Mouse (Mus musculus): Measurements from ENCODE around the gene Micall2. TPM values are rescaled to one million over a fixed set of nuclear protein-coding genes. Genes with fewer than 3 reads are reported as not detected.

The Micall2 gene
- polyA plus RNA-seq (2011; ENCODE audit: insufficient read depth, insufficient read length, low replicate concordance, missing spikeins), result 20.3 and 28.0 TPM in 2 replicates

DNA sequence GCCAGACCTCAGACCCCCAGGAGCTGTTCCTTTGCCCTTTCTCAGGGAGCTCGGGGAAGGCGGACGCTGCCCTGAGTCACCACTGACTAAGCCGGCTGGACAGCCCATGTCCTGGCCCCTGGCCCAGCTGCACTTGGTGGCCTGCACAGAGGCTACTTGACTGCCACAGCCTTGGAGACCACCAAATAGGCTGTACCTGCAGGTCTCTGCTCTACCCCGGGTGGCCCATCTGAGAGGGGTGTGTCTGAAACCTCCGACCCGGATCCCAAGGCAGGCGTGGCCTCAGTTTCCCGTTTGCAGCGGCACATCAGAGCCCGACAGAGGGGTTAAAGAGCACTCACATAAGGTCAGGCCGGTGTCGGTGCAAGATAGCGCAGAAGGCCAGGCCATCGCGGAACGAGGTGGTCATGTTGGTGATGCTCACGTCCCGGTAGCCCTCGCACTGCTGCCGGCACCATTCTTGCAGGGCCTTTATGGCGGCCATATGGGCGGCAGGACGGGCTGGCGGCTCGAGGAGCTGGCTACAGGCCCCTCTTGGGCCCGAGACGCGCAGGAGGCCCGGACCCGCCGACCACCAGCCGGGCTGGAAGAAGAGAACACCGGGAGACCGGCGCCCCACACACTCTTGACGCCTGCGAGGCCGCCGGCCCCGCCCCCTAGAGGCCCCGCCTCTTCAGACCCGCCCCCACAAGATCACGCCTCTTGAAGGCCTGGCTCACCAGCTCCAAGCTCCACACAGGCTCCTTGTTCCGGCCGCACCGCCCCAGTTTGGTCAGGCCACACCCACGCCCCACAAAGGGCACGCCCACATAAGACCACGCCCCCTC is at the start of gene Micall2:
Gene Micall2 (minus strand): TSS at position 660 of the 827 bp plus-strand sequence.
- Histone ChIP-seq H3K27ac (ENCODE audit: control insufficient read depth, insufficient read depth, low read depth, low read length, poor library complexity) (peak within 1 kb of the TSS; percentile 89), H3K4me3 (replicated peaks; ENCODE audit: control insufficient read depth, low read depth, low read length) (peak within 1 kb of the TSS; percentile 96), H3K4me1 (ENCODE audit: control insufficient read depth, insufficient read depth, low read length) (peaks cover 17% of the 10 kb centered on the region)
- WGBS, result 2% methylated on average over 50 of the region's 50 CpGs
- TF ChIP-seq CTCF (IDR thresholded peaks at IDR 0.05; ENCODE audit: control insufficient read depth, insufficient read depth, low read length) (no peak), POLR2A (IDR thresholded peaks at IDR 0.05; ENCODE audit: borderline replicate concordance, control insufficient read depth, low read depth, low read length) (no peak)

DNA sequence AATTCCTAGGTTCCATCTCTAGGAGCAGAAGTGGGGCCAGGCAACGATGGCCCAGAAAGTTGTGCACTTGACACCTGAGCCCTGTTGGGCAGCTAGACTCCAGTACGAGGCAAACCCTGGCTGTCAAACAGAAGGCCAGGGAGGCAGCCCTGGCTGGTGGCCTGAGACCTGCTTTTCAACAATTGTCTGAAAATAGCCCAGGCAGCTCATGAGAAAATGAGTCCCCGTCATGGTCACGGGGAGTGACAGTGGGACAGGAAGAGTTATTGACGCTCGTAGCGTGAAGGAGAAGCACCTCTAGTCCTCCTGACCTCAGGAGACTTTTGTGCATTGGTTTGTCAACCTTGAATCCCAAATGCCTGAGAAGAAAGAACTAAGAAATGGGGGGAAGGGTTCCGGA is 45.3 kb upstream of the Micall2 start:
- no peak overlapping the region for H3K4me3 ChIP-seq (replicated peaks; ENCODE audit: control insufficient read depth, low read depth, low read length)
- WGBS, result 65% methylated on average over 8 of the region's 8 CpGs
- no peak for TF ChIP-seq CTCF (IDR thresholded peaks at IDR 0.05; ENCODE audit: control insufficient read depth, insufficient read depth, low read length)
- TF ChIP-seq POLR2A (IDR thresholded peaks at IDR 0.05; ENCODE audit: borderline replicate concordance, control insufficient read depth, low read depth, low read length), result no peak
- H3K4me1 ChIP-seq (ENCODE audit: control insufficient read depth, insufficient read depth, low read length), result no peaks in the 10 kb centered on the region; the same call in 1 of the 2 replicates
- H3K27ac ChIP-seq (ENCODE audit: control insufficient read depth, insufficient read depth, low read depth, low read length, poor library complexity), result no peak overlapping the region

DNA sequence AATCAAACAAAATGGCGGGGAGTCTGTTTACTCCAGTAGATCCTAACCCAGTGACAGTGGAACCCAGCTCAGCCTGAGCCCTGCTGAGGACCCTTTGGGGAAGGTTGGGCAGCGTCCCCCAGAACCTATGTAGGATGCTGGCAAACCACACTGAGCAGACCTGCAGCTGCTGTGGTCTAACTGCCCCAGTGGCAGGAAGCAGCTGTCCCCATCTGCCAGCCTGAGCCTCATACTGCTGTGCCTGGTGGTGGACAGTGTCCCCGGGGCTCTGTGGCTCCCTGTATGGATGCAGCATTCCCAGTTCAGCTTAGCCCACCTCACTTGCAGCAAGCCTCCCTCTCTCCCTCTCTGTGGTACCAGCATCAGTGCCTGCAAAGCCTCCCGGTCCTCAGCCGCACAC is 40.8 kb upstream of the Micall2 start:
- no peaks in the 10 kb centered on the region; the same call in 1 of the 2 replicates for H3K4me1 ChIP-seq (ENCODE audit: control insufficient read depth, insufficient read depth, low read length)
- H3K4me3 ChIP-seq (replicated peaks; ENCODE audit: control insufficient read depth, low read depth, low read length), result no peak overlapping the region
- H3K27ac ChIP-seq (ENCODE audit: control insufficient read depth, insufficient read depth, low read depth, low read length, poor library complexity), result peak overlapping the region; percentile 69
- WGBS, result 8% methylated on average over 5 of the region's 5 CpGs
- TF ChIP-seq POLR2A (IDR thresholded peaks at IDR 0.05; ENCODE audit: borderline replicate concordance, control insufficient read depth, low read depth, low read length), result 0 out of 2 replicates have a peak, but pooled peaks have one; percentile 10
- TF ChIP-seq CTCF (IDR thresholded peaks at IDR 0.05; ENCODE audit: control insufficient read depth, insufficient read depth, low read length), result no peak

DNA sequence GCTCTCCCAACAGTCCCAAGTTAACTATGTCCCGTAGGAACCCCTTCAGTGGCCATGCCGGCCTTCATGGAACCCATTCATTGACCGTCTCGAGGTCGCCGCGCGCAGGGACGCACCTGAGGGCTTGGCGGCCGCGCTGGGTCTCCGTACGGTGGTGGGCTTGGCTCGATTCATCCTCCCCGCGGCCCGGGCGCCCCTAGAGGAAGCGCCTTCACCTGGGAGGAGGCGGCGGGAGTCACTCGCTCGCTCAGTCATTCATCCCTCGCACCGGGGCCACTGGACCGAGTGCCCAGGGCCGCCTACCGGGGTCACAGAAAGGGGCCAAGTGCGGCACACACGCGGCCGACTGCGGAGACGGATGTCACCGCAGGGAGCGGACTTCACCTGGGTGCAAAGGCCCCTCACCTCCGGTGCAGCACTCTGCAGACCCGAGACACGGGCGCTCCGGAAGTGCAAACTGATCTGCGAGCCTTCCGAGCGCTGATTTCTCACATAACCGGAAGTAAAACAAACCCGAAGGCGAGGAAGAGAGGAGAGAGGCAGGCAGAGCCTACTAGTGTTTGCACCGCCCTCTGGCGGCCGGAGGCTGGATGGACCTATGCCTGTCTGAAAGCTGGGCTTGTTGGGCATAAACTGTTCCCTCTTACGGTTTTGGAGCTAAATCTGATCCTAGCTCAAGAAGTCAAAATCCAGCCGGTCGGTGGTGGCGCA is 39.2 kb upstream of the Micall2 start, which contains the start of gene Ints1:
Gene Ints1 (minus strand): TSS at position 459 of the 711 bp plus-strand sequence.
- H3K27ac ChIP-seq (ENCODE audit: control insufficient read depth, insufficient read depth, low read depth, low read length, poor library complexity), result peak within 1 kb of the TSS; percentile 62
- WGBS, result under 1% methylated on average over 55 of the region's 55 CpGs

DNA sequence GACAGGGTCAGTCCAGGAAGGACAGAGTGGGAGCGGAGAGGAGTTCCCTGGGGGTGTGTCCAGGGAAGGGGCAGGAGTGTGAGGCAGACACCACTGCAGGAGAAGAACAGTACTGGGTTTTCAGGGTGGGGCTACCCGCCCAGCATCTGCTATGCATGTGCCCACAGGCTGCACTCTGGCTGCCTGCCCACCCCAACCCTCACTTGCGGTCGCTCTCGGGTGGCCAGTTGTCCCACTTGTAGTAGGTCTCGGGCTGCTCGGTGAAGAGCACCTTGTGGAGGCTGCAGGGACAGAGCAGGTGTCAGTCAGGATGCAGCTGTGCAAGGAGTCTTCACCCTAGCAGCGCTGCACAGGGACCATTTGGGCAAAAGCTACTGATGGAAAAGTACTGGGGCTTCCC is 32.1 kb upstream of the Micall2 start:
- no peak overlapping the region for H3K27ac ChIP-seq (ENCODE audit: control insufficient read depth, insufficient read depth, low read depth, low read length, poor library complexity)
- no peaks in the 10 kb centered on the region for H3K4me1 ChIP-seq (ENCODE audit: control insufficient read depth, insufficient read depth, low read length)
- no peak overlapping the region for H3K4me3 ChIP-seq (replicated peaks; ENCODE audit: control insufficient read depth, low read depth, low read length)
- no peak for TF ChIP-seq POLR2A (IDR thresholded peaks at IDR 0.05; ENCODE audit: borderline replicate concordance, control insufficient read depth, low read depth, low read length)
- no peak for TF ChIP-seq CTCF (IDR thresholded peaks at IDR 0.05; ENCODE audit: control insufficient read depth, insufficient read depth, low read length)
- whole genome bisulfite sequencing, result 89% methylated on average over 8 of the region's 8 CpGs

More for the DNA sequence above, 39.2 kb upstream of the Micall2 start, which contains the start of gene Ints1:
- TF ChIP-seq POLR2A (IDR thresholded peaks at IDR 0.05; ENCODE audit: borderline replicate concordance, control insufficient read depth, low read depth, low read length) (peak; percentile 56; the same call in 1 of the 2 replicates), CTCF (IDR thresholded peaks at IDR 0.05; ENCODE audit: control insufficient read depth, insufficient read depth, low read length) (peak; percentile 99)
- Histone ChIP-seq H3K4me3 (replicated peaks; ENCODE audit: control insufficient read depth, low read depth, low read length) (peak within 1 kb of the TSS; percentile 88), H3K4me1 (ENCODE audit: control insufficient read depth, insufficient read depth, low read length) (no peaks in the 10 kb centered on the region; the same call in 1 of the 2 replicates)

DNA sequence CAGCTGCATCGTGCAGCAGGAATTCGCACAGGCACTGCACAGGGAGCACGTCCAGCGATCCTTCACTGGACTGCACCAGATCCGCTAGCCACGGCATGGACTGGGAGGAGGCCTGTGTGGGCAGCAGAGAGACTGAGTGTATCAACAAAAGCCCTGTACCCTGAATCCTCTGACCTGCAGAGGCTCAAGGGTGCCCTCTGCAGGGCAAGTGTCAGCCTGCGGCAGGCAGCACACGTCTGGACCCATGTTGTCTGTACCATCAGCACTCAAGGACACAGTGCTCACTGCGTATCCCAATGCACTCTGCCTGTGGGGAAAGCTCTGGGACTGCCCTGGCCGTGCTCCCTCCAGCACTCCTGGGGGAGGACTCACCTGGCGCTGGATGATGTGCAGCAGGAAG is 28.2 kb upstream of the Micall2 start:
- 82% methylated on average over 11 of the region's 11 CpGs for WGBS
- TF ChIP-seq POLR2A (IDR thresholded peaks at IDR 0.05; ENCODE audit: borderline replicate concordance, control insufficient read depth, low read depth, low read length), result no peak; the same call in 1 of the 2 replicates
- peak; percentile 73 for TF ChIP-seq CTCF (IDR thresholded peaks at IDR 0.05; ENCODE audit: control insufficient read depth, insufficient read depth, low read length)

DNA sequence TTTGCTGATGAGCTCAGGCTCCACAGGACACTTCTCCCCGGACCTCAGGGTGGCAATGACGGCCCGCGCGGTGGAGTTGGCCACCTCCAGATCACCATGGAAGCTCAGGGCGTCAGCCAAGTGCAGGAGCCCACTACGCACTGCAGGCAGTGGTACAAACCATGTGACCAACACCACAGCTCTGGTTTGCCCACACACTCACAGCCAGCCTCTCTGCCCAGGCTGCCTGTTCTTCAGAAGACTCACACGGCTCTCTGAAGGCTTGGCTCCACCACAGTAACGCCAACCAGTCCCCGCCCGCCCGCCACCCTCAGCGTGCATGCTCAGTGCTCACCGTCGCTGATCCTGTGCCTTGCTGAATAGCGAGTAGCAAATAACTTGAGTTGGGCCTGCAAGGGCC is 22.0 kb upstream of the Micall2 start:
- no peak overlapping the region for H3K27ac ChIP-seq (ENCODE audit: control insufficient read depth, insufficient read depth, low read depth, low read length, poor library complexity)
- 93% methylated on average over 16 of the region's 16 CpGs for WGBS
- no peak for TF ChIP-seq POLR2A (IDR thresholded peaks at IDR 0.05; ENCODE audit: borderline replicate concordance, control insufficient read depth, low read depth, low read length)
- no peak for TF ChIP-seq CTCF (IDR thresholded peaks at IDR 0.05; ENCODE audit: control insufficient read depth, insufficient read depth, low read length)
- no peaks in the 10 kb centered on the region for H3K4me1 ChIP-seq (ENCODE audit: control insufficient read depth, insufficient read depth, low read length)
- H3K4me3 ChIP-seq (replicated peaks; ENCODE audit: control insufficient read depth, low read depth, low read length), result no peak overlapping the region

More for the DNA sequence above, 28.2 kb upstream of the Micall2 start:
- Histone ChIP-seq H3K4me1 (ENCODE audit: control insufficient read depth, insufficient read depth, low read length) (no peaks in the 10 kb centered on the region), H3K4me3 (replicated peaks; ENCODE audit: control insufficient read depth, low read depth, low read length) (no peak overlapping the region), H3K27ac (ENCODE audit: control insufficient read depth, insufficient read depth, low read depth, low read length, poor library complexity) (no peak overlapping the region)

DNA sequence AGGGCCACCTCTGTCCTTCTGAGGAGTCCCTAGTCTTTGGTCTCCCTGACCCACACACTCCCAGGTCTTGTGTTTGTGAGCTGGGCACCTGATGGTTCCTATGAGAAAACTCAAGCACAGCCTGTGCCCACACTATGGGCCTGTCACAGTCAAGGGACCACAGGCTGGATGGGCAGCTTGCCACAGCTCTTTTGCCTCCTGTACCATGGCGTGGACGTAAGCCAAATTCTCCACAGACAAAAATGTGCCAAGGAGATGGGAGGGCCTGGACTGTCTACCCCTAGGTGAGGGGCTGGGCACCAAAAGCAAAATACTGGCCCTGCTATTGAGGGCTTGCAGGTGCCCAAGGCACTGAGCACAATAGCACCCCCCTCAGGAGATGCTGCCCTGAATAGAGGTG is 20.4 kb upstream of the Micall2 start:
- no peak overlapping the region for H3K27ac ChIP-seq (ENCODE audit: control insufficient read depth, insufficient read depth, low read depth, low read length, poor library complexity)
- no peak overlapping the region for H3K4me3 ChIP-seq (replicated peaks; ENCODE audit: control insufficient read depth, low read depth, low read length)
- 83% methylated on average over 2 of the region's 2 CpGs for WGBS
- no peak for TF ChIP-seq POLR2A (IDR thresholded peaks at IDR 0.05; ENCODE audit: borderline replicate concordance, control insufficient read depth, low read depth, low read length)
- no peak for TF ChIP-seq CTCF (IDR thresholded peaks at IDR 0.05; ENCODE audit: control insufficient read depth, insufficient read depth, low read length)
- H3K4me1 ChIP-seq (ENCODE audit: control insufficient read depth, insufficient read depth, low read length), result no peaks in the 10 kb centered on the region
